Mouse (Mus musculus) stomach, embryonic 15.5 days (tissue): ENCODE data around the gene Rps6kl1. TPM values are rescaled to one million over a fixed set of nuclear protein-coding genes. Genes with fewer than 3 reads are reported as not detected.

Experiments used
- ATAC-seq: fragments of 200-750 bp; cut with Nextera tagmentation; 2 replicates; pipeline ENCODE4 v1.8.0; 2017; ENCODE audit warnings: low read depth, moderate number of reproducible peaks, moderate TSS enrichment; ENCODE audit not compliant: insufficient read depth, low FRiP score
- H3K27ac ChIP-seq: fragments of 300-500 bp; sonication (generic); 2 replicates; pipeline ENCODE4 v1.5.1; 2015; ENCODE audit warnings: mild to moderate bottlenecking, inconsistent platforms
- H3K27me3 ChIP-seq: fragments of 300-500 bp; sonication (generic); replicated peaks from 2 replicates; pipeline ENCODE4 v1.6.1; 2015; ENCODE audit warnings: inconsistent platforms
- H3K36me3 ChIP-seq: fragments of 300-500 bp; sonication (generic); 2 replicates; pipeline ENCODE4 v1.6.1; 2015; ENCODE audit warnings: inconsistent platforms
- H3K4me1 ChIP-seq: fragments of 300-500 bp; sonication (generic); 2 replicates; pipeline ENCODE4 v1.6.1; 2015; ENCODE audit warnings: inconsistent platforms
- H3K4me2 ChIP-seq: fragments of 300-500 bp; sonication (generic); 2 replicates; pipeline ENCODE4 v1.6.1; 2015; ENCODE audit warnings: mild to moderate bottlenecking, inconsistent platforms
- H3K4me3 ChIP-seq: fragments of 300-500 bp; sonication (generic); replicated peaks from 2 replicates; pipeline ENCODE4 v1.5.1; 2015; ENCODE audit warnings: inconsistent platforms
- H3K9ac ChIP-seq: fragments of 300-500 bp; sonication (generic); 2 replicates; pipeline ENCODE4 v1.6.1; 2015; ENCODE audit warnings: inconsistent platforms
- H3K9me3 ChIP-seq: fragments of 300-500 bp; sonication (generic); 2 replicates; pipeline ENCODE4 v1.6.1; 2016; ENCODE audit warnings: inconsistent platforms
- WGBS: fragments of 180-500 bp; shearing (Covaris S2); methylation state at CpG from one replicate; pipeline ENCODE4 v1.1.7; 2015; 5-methylcytosine and 5-hydroxymethylcytosine counted together
- polyA plus RNA-seq: library from polyadenylated mRNA; unstranded; fragments of >200 nt; fragmentation: Nextera tagmentation; extraction: Ambion mirVana; gene quantifications from 2 replicates; pipeline ENCODE4 v1.2.1, GENCODE M21; 2015

Rps6kl1 gene
- 1.7 and 1.8 TPM in 2 replicates for polyA plus RNA-seq

GRCm38 (mm10) chr12:85151002-85151774 lies at the start of gene Rps6kl1:
Gene Rps6kl1, minus strand, starts transcription at chr12:85151264.
- 14% methylated on average over 28 of the region's 28 CpGs for WGBS
- peak; percentile 56; the same call in 1 of the 2 replicates for ATAC-seq
- H3K9ac ChIP-seq = no peak within 1 kb of the TSS

GRCm38 (mm10) chr12:85199954-85200353 lies 48.9 kb upstream of the Rps6kl1 start:
- Histone ChIP-seq H3K4me1 (peaks cover 32% of the 10 kb centered on the region), H3K9me3 (no peaks in the 10 kb centered on the region), H3K9ac (no peak overlapping the region), H3K27me3 (no peaks in the 10 kb centered on the region), H3K36me3 (no peaks in the 10 kb centered on the region), H3K4me2 (no peak overlapping the region), H3K27ac (no peak overlapping the region), H3K4me3 (no peak overlapping the region)
- no peak for ATAC-seq
- 82% methylated on average over 1 of the region's 1 CpGs for WGBS

More at GRCm38 (mm10) chr12:85151002-85151774, at the start of gene Rps6kl1:
- 0 out of 2 replicates have a peak, but pooled peaks cover 8% of the 10 kb centered on the region for H3K27me3 ChIP-seq
- no peak within 1 kb of the TSS for H3K27ac ChIP-seq
- H3K36me3 ChIP-seq = no peaks in the 10 kb centered on the region
- H3K4me3 ChIP-seq = peak within 1 kb of the TSS; percentile 19
- peak within 1 kb of the TSS; percentile 49 for H3K4me2 ChIP-seq
- H3K4me1 ChIP-seq = peaks cover 13% of the 10 kb centered on the region
- H3K9me3 ChIP-seq = no peaks in the 10 kb centered on the region

GRCm38 (mm10) chr12:85197936-85198335 lies 46.9 kb upstream of the Rps6kl1 start:
- no peaks in the 10 kb centered on the region for H3K27me3 ChIP-seq
- no peak for ATAC-seq
- no peaks in the 10 kb centered on the region for H3K9me3 ChIP-seq
- WGBS = 33% methylated on average over 8 of the region's 8 CpGs
- no peaks in the 10 kb centered on the region for H3K36me3 ChIP-seq
- H3K4me3 ChIP-seq = no peak overlapping the region
- no peak overlapping the region for H3K9ac ChIP-seq
- no peak overlapping the region for H3K4me2 ChIP-seq
- H3K4me1 ChIP-seq = peaks cover 46% of the 10 kb centered on the region
- H3K27ac ChIP-seq = no peak overlapping the region; the same call in 1 of the 2 replicates

- H3K9ac ChIP-seq = no peak overlapping the region
- H3K27ac ChIP-seq = no peak overlapping the region
- 63% methylated on average over 7 of the region's 7 CpGs for WGBS
- no peaks in the 10 kb centered on the region for H3K36me3 ChIP-seq
- no peaks in the 10 kb centered on the region for H3K27me3 ChIP-seq
- H3K9me3 ChIP-seq = no peaks in the 10 kb centered on the region
- no peak overlapping the region for H3K4me2 ChIP-seq
- ATAC-seq = no peak
- H3K4me1 ChIP-seq = peaks cover 51% of the 10 kb centered on the region
- H3K4me3 ChIP-seq = no peak overlapping the region
Measured at GRCm38 (mm10) chr12:85197371-85197770, 46.3 kb upstream of the Rps6kl1 start.

GRCm38 (mm10) chr12:85196191-85196590 lies 45.1 kb upstream of the Rps6kl1 start:
- Histone ChIP-seq H3K9ac (no peak overlapping the region), H3K9me3 (no peaks in the 10 kb centered on the region), H3K27me3 (no peaks in the 10 kb centered on the region), H3K36me3 (no peaks in the 10 kb centered on the region), H3K4me2 (no peak overlapping the region), H3K4me1 (peaks cover 48% of the 10 kb centered on the region), H3K4me3 (no peak overlapping the region), H3K27ac (no peak overlapping the region)
- 80% methylated on average over 10 of the region's 10 CpGs for WGBS
- ATAC-seq = no peak

- WGBS = 68% methylated on average over 5 of the region's 5 CpGs
- Histone ChIP-seq H3K36me3 (no peaks in the 10 kb centered on the region), H3K4me1 (peaks cover 43% of the 10 kb centered on the region), H3K27ac (peak overlapping the region; percentile 71; the same call in 1 of the 2 replicates), H3K27me3 (no peaks in the 10 kb centered on the region), H3K4me2 (no peak overlapping the region), H3K9ac (no peak overlapping the region), H3K9me3 (no peaks in the 10 kb centered on the region), H3K4me3 (no peak overlapping the region)
- ATAC-seq = no peak
Measured at GRCm38 (mm10) chr12:85195086-85195485, 44.0 kb upstream of the Rps6kl1 start.

GRCm38 (mm10) chr12:85194623-85195018 lies 43.6 kb upstream of the Rps6kl1 start:
- ATAC-seq = peak; percentile 50; the same call in 1 of the 2 replicates
- Histone ChIP-seq H3K27me3 (no peaks in the 10 kb centered on the region), H3K4me3 (no peak overlapping the region), H3K4me1 (peaks cover 43% of the 10 kb centered on the region), H3K4me2 (no peak overlapping the region), H3K36me3 (no peaks in the 10 kb centered on the region), H3K9ac (no peak overlapping the region), H3K9me3 (no peaks in the 10 kb centered on the region), H3K27ac (peak overlapping the region; percentile 71)
- 22% methylated on average over 4 of the region's 4 CpGs for WGBS

GRCm38 (mm10) chr12:85193923-85194622 lies 43.0 kb upstream of the Rps6kl1 start:
- 0 out of 2 replicates have a peak, but pooled peaks have one; percentile 8 for ATAC-seq
- Histone ChIP-seq H3K4me3 (no peak overlapping the region), H3K27me3 (no peaks in the 10 kb centered on the region), H3K27ac (peak overlapping the region; percentile 71), H3K9ac (no peak overlapping the region), H3K9me3 (no peaks in the 10 kb centered on the region), H3K36me3 (no peaks in the 10 kb centered on the region), H3K4me1 (peaks cover 43% of the 10 kb centered on the region), H3K4me2 (no peak overlapping the region)
- WGBS = 80% methylated on average over 11 of the region's 11 CpGs

- Histone ChIP-seq H3K9me3 (no peaks in the 10 kb centered on the region), H3K9ac (no peak overlapping the region), H3K4me2 (no peak overlapping the region), H3K4me3 (no peak overlapping the region), H3K27me3 (no peaks in the 10 kb centered on the region), H3K36me3 (no peaks in the 10 kb centered on the region), H3K4me1 (peaks cover 43% of the 10 kb centered on the region), H3K27ac (no peak overlapping the region)
- no peak for ATAC-seq
- WGBS = 80% methylated on average over 10 of the region's 10 CpGs
Measured at GRCm38 (mm10) chr12:85193146-85193545, 42.1 kb upstream of the Rps6kl1 start.

GRCm38 (mm10) chr12:85192461-85193108 lies 41.5 kb upstream of the Rps6kl1 start:
- no peaks in the 10 kb centered on the region for H3K9me3 ChIP-seq
- H3K9ac ChIP-seq = no peak overlapping the region
- no peak overlapping the region for H3K4me3 ChIP-seq
- peaks cover 37% of the 10 kb centered on the region for H3K4me1 ChIP-seq
- no peak overlapping the region for H3K27ac ChIP-seq
- 28% methylated on average over 18 of the region's 19 CpGs for WGBS
- no peaks in the 10 kb centered on the region for H3K27me3 ChIP-seq
- H3K36me3 ChIP-seq = no peaks in the 10 kb centered on the region
- ATAC-seq = 0 out of 2 replicates have a peak, but pooled peaks have one; percentile 18
- H3K4me2 ChIP-seq = peak overlapping the region; percentile 23

GRCm38 (mm10) chr12:85190290-85190689 lies 39.2 kb upstream of the Rps6kl1 start:
- Histone ChIP-seq H3K9me3 (no peaks in the 10 kb centered on the region), H3K9ac (no peak overlapping the region), H3K4me3 (no peak overlapping the region), H3K4me2 (no peak overlapping the region), H3K36me3 (no peaks in the 10 kb centered on the region), H3K27ac (no peak overlapping the region), H3K4me1 (peaks cover 26% of the 10 kb centered on the region), H3K27me3 (no peaks in the 10 kb centered on the region)
- ATAC-seq = no peak
- WGBS = 72% methylated on average over 7 of the region's 7 CpGs
